Mouse (Mus musculus) liver, adult 2 months (tissue): ENCODE results near the gene H2-Ab1. TPM values are rescaled to one million over a fixed set of nuclear protein-coding genes. Genes with fewer than 3 reads are reported as not detected.
"Not testable (repeated sequence)": the region's sequence is repeated elsewhere in the genome, so short reads cannot be mapped to it uniquely, and the experiment has no call there.

Experiments used
- DNase-seq: peaks from one replicate; pipeline ENCODE4 v3.0.0-alpha.2; 2011; ENCODE audit warnings: low read depth, low spot score; ENCODE audit errors: extremely low read depth
- H3K27ac ChIP-seq: fragments of 200-500 bp; replicated peaks from 2 replicates; pipeline ENCODE4 v1.5.1; 2012; ENCODE audit warnings: low read depth, mild to moderate bottlenecking, control low read depth, inconsistent platforms, low read length; ENCODE audit not compliant: insufficient read depth
- H3K27me3 ChIP-seq: fragments of 200-500 bp; 2 replicates; pipeline ENCODE4 v1.6.1; 2012; ENCODE audit warnings: mild to moderate bottlenecking, moderate library complexity, low read length, inconsistent platforms; ENCODE audit not compliant: control insufficient read depth, insufficient read depth
- H3K36me3 ChIP-seq: fragments of 200-500 bp; 2 replicates; pipeline ENCODE4 v1.6.1; 2012; ENCODE audit warnings: low read length, inconsistent platforms; ENCODE audit not compliant: control insufficient read depth, insufficient read depth
- H3K4me1 ChIP-seq: fragments of 200-500 bp; 2 replicates; pipeline ENCODE4 v1.6.1; 2011; ENCODE audit warnings: low read length; ENCODE audit not compliant: control insufficient read depth, insufficient read depth
- H3K4me3 ChIP-seq: fragments of 200-500 bp; 2 replicates; pipeline ENCODE4 v1.5.1; 2011; ENCODE audit warnings: low read depth, mild to moderate bottlenecking, control low read depth, low read length, moderate library complexity; ENCODE audit not compliant: insufficient read depth
- H3K79me2 ChIP-seq: fragments of 200-500 bp; 2 replicates; pipeline ENCODE4 v1.6.1; 2012; ENCODE audit warnings: inconsistent platforms, mild to moderate bottlenecking, low read length, moderate library complexity; ENCODE audit not compliant: control insufficient read depth, insufficient read depth
- H3K9ac ChIP-seq: fragments of 200-500 bp; 2 replicates; pipeline ENCODE4 v1.6.1; 2012; ENCODE audit warnings: low read depth, mild to moderate bottlenecking, control low read depth, inconsistent platforms, low read length
- CTCF ChIP-seq: fragments of 200-500 bp; IDR thresholded peaks from 2 replicates; pipeline ENCODE4 v1.5.1; 2011; ENCODE audit warnings: low read depth, low read length, control low read depth
- POLR2A ChIP-seq: fragments of 200-500 bp; IDR thresholded peaks from 2 replicates; pipeline ENCODE4 v1.6.1; 2011; ENCODE audit warnings: low read length, control low read depth; ENCODE audit not compliant: insufficient read depth; ENCODE audit errors: extremely low read depth
- WGBS: fragments of 180-500 bp; shearing (Covaris S2); methylation state at CpG from one replicate; pipeline ENCODE4 v1.1.7; 2018; 5-methylcytosine and 5-hydroxymethylcytosine counted together
- polyA plus RNA-seq: library from polyadenylated mRNA; depleted of rRNA; stranded (reverse); fragments of >200 nt; gene quantifications from 2 replicates; pipeline ENCODE4 v1.2.3, GENCODE M21; 2012
- total RNA-seq: library from RNA; depleted of rRNA; stranded (reverse); fragments of >200 nt; gene quantifications from 2 replicates; pipeline ENCODE4 v1.2.3, GENCODE M21; 2014

H2-Ab1 gene
- total and polyA plus RNA-seq, 2 experiments: 25.2 to 156 TPM

DNA sequence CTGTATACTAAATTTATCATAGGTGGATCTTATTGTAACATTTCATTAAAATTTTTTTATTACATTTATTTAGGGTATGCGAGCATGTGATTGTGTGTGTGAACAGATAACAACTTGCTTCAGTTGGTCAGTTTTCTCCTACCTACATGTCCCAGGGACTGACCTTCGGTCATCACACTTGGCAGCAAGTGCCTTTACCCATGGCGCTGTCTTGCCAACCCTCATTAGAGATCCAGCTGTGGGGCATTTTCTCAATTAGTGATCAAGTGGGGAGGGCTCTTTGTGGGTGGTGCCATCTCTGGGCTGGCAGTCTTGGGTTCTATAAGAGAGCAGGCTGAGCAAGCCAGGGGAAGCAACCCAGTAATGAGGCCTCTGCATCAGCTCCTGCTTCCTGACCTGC is 32.7 kb upstream of the H2-Ab1 start:
- H3K4me3 ChIP-seq: no peak overlapping the region
- no peak overlapping the region for H3K27ac ChIP-seq
- DNase-seq: no peak
- H3K4me1 ChIP-seq: no peaks in the 10 kb centered on the region
- no peak for TF ChIP-seq CTCF
- TF ChIP-seq POLR2A: no peak
- no peaks in the 10 kb centered on the region for H3K27me3 ChIP-seq
- H3K79me2 ChIP-seq: no peaks in the 10 kb centered on the region
- H3K9ac ChIP-seq: no peak overlapping the region
- 94% methylated on average over 3 of the region's 3 CpGs for WGBS
- H3K36me3 ChIP-seq: no peaks in the 10 kb centered on the region

DNA sequence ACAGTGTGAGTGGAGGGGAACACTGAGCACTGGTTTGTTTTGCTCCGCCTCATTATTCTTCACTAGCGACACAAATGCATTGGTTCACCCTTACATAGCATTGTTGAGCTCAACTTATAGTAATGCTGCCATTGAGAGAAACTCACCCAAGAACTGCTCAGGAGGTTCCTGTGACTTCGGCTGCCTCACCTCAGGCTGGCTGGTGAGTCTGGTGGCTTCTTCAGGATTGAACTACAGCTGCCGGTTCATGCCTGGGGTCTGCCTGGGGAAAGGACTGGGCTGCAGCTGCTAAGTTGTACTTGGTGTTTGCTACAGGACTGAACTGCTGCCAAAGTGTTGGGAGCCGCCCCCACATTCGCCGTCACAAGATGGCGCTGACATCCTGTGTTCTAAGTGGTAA is 32.1 kb upstream of the H2-Ab1 start:
- no peaks in the 10 kb centered on the region for H3K4me1 ChIP-seq
- H3K36me3 ChIP-seq: no peaks in the 10 kb centered on the region
- WGBS: 95% methylated on average over 8 of the region's 8 CpGs
- DNase-seq: no peak
- H3K27ac ChIP-seq: no peak overlapping the region
- H3K79me2 ChIP-seq: no peaks in the 10 kb centered on the region
- TF ChIP-seq POLR2A (no peak), CTCF (no peak)
- H3K4me3 ChIP-seq: no peak overlapping the region
- no peaks in the 10 kb centered on the region for H3K27me3 ChIP-seq
- H3K9ac ChIP-seq: no peak overlapping the region

DNA sequence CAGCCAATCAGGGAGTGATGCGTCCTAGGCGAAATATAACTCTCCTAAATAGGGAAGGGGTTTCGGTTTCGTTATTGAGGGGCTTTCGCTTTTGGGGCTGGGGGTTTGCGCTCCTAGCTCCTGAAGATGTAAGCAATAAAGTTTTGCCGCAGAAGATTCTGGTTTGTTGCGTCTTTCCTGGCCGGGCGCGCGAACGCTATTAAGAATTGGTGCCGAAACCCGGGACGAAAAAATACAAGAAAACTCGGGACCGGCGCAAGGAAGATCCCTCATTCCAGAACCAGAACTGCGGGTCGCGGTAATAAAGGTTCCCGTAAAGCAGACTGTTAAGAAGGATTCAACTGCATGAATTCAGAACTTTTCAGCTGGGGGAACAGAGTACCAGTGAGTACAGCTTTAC is 31.6 kb upstream of the H2-Ab1 start:
- not testable (repeated sequence) for H3K4me3 ChIP-seq, H3K79me2 ChIP-seq, H3K9ac ChIP-seq, H3K4me1 ChIP-seq, H3K27me3 ChIP-seq, DNase-seq, H3K36me3 ChIP-seq, H3K27ac ChIP-seq
- 99% methylated on average over 16 of the region's 23 CpGs for WGBS

DNA sequence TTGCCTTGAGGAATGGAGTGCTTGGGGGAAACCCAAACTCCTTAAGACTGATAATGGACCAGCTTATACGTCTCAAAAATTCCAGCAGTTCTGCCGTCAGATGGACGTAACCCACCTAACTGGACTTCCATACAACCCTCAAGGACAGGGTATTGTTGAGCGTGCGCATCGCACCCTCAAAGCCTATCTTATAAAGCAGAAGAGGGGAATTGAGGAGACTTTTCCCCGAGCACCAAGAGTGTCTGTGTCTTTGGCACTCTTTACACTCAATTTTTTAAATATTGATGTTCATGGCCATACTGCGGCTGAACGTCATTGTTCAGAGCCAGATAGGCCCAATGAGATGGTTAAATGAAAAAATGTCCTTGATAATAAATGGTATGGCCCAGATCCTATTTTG is 26.5 kb upstream of the H2-Ab1 start:
- not testable (repeated sequence) for H3K79me2 ChIP-seq, H3K36me3 ChIP-seq, H3K27ac ChIP-seq, H3K27me3 ChIP-seq, H3K4me3 ChIP-seq, H3K4me1 ChIP-seq, H3K9ac ChIP-seq, DNase-seq
- WGBS: 96% methylated on average over 9 of the region's 9 CpGs

DNA sequence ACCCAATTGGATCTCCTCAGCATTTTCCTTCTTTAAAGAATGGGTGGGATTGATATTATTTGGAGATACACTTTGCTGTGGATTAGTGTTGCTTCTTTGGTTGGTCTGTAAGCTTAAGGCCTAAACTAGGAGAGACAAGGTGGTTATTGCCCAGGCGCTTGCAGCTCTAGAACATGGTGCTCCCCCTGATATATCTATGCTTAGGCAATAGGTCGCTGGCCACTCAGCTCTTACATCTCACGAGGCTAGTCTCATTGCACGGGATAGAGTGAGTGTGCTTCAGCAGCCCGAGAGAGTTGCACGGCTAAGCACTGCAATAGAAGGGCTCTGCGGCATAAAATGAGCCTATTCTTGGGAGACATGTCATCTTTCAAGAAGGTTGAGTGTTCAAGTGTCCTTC is 25.5 kb upstream of the H2-Ab1 start:
- H3K4me1 ChIP-seq, H3K4me3 ChIP-seq, H3K9ac ChIP-seq, H3K79me2 ChIP-seq, DNase-seq, H3K27me3 ChIP-seq, H3K36me3 ChIP-seq, H3K27ac ChIP-seq: not testable (repeated sequence)
- WGBS: 93% methylated on average over 7 of the region's 7 CpGs

DNA sequence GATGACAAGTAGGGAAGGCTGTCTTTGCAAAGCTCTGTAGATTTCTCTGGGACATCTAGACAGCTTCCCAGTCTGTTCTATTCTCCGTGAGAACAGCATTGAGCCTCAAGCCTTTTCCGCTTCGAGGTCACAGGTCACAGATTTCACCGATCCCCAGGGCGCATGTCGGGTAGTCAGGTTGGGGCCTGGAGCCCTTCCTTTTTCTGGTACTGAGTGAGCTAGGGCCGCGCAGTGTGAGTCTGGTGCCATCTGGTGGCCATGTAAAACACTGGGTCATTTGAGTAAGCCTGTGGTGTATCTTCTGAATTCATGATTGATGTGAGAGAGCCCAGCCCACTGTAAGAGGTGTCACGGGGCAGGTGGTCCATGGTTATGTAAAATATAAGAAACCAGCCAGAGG is 22.6 kb upstream of the H2-Ab1 start:
- no peak overlapping the region for H3K27ac ChIP-seq
- peak; percentile 64 for DNase-seq
- no peaks in the 10 kb centered on the region for H3K36me3 ChIP-seq
- 17% methylated on average over 9 of the region's 9 CpGs for WGBS
- no peak overlapping the region for H3K9ac ChIP-seq
- H3K79me2 ChIP-seq: no peaks in the 10 kb centered on the region
- no peak overlapping the region for H3K4me3 ChIP-seq
- H3K27me3 ChIP-seq: no peaks in the 10 kb centered on the region
- TF ChIP-seq CTCF (peak; percentile 94), POLR2A (no peak)
- H3K4me1 ChIP-seq: no peaks in the 10 kb centered on the region

DNA sequence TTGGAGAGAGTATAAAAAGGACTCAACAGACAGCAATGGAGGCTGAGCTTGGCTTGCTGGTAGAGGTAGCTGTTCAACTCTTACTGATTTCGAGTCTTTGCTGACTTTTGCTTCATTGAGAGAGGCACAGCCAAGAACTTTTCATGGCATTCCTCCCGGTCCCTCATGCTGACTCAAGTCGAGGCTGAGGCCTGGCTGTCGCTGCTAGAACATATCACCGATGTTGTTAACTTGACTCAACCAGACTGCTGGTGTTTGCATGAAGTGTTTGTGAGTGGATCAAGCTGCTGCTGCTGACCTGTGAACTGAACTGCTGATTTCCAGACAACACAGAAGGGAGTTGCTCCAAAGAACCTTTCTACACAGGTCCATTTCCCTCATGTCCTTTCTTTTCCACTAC is 20.8 kb upstream of the H2-Ab1 start:
- no peaks in the 10 kb centered on the region for H3K79me2 ChIP-seq
- no peak overlapping the region for H3K4me3 ChIP-seq
- 79% methylated on average over 5 of the region's 5 CpGs for WGBS

More for the DNA sequence above, 20.8 kb upstream of the H2-Ab1 start:
- Histone ChIP-seq H3K27ac (no peak overlapping the region), H3K4me1 (no peaks in the 10 kb centered on the region), H3K27me3 (no peaks in the 10 kb centered on the region), H3K9ac (no peak overlapping the region), H3K36me3 (no peaks in the 10 kb centered on the region)
- no peak for TF ChIP-seq CTCF
- DNase-seq: no peak
